Mouse (Mus musculus): ENCODE measurements around the gene Med13l.
"Not testable (repeated sequence)": the region's sequence is repeated elsewhere in the genome, so short reads cannot be mapped to it uniquely, and the experiment has no call there.

Med13l gene

GRCm38 (mm10) chr5:118632346-118632745 is 71.9 kb downstream of the Med13l start:
- DNase-seq (ENCODE audit: low spot score in 2 of 2) = no peak

GRCm38 (mm10) chr5:118633106-118633505 is 72.6 kb downstream of the Med13l start:
- DNase-seq (ENCODE audit: low spot score in 2 of 2) = no peak

GRCm38 (mm10) chr5:118635476-118636187 is 75.2 kb downstream of the Med13l start:
- no peak for DNase-seq (ENCODE audit: low spot score in 2 of 2)

DNA sequence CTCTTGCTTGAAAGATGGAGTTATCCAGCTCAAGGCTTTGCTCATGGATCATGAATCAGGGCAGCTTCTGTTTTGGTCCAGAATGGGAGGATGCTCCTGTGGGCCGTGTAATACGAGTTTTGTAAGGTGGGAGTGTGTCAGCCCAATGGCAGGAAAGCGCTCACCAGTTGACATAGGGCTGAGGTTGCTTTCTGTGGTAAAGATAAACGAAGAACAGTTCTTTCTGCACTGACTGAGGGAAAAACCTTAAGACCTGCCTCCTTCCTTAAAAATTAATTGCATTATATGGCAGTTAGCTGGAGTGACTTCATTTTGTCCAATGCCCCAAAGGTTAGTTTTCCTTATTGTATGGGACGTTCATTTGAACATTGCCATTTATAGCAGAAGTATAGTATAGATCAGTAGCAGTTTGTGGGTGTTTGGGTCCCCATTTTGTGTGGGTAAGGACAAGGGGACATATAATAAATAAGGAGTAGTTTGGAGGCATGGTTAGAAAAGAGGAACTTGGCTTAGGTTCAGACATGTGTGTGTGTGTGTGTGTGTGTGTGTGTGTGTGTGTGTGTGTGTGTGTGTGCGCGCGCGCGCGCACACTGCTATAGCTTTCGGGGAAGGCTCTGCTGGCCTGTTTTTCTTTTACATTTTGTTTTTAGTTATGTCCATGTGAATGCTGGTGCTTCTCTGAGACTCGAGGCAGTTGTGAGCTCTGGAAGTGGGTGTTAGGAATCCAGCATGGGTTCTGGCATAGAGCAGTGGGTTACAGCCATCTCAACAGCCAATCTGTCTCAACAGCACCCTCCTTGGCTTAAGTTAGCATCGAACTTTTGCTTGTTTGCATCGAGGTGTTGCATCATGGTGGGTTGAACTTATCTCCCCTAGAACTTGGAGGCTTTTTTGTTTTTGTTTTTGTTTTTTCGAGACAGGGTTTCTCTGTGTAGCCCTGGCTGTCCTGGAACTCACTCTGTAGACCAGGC is 76.2 kb downstream of the Med13l start:
- DNase-seq (ENCODE audit: low spot score in 2 of 2) = no peak

DNA sequence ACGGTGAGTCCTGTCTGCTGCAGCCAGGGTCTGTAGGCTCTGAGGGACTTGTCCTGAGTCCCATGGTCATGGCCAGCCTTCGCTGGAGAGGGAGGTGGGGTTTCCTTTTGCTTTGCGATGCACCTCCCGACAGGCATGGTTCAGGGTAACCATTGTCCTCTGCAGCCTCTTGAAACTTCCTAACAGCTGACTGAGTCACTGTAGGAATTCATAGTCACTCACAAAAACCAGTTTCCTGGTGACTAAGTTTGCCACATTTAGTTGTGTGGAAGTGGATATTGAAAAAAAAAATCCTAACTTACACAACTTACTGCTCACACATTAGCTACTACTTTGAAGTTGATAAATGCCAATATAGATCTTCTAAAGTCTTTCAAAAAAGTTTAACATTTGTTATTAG is 77.5 kb downstream of the Med13l start:
- no peak for DNase-seq (ENCODE audit: low spot score in 2 of 2)

DNA sequence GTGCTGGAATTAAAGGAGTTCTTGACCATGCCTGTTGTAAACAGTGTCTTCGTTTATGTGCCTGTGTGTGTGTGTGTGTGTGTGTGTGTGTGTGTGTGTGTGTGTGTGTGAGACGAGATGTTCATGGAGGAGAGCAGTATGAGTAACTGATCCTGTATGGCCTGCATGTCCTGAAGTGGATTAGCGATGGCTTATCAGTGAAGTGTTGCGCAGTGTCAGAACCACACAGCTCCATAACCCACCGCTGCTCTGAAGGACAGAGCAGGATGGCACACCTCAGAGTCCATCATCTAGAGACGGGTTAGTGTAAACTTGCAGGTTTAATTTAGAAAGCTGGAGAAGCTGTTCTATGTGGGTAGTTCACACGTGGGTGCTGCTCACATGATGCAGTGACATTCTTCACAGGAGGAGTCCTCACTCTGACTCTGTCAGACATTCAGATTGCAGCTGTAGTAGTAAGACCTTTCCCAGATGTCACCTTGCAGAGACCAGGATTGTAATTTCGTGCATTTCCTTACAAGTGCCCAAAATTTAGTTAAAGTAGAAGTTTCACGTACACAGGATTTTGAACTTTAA is 78.1 kb downstream of the Med13l start:
- peak in 1 of 2 experiments; percentile 41 for DNase-seq (ENCODE audit: low spot score in 2 of 2)

DNA sequence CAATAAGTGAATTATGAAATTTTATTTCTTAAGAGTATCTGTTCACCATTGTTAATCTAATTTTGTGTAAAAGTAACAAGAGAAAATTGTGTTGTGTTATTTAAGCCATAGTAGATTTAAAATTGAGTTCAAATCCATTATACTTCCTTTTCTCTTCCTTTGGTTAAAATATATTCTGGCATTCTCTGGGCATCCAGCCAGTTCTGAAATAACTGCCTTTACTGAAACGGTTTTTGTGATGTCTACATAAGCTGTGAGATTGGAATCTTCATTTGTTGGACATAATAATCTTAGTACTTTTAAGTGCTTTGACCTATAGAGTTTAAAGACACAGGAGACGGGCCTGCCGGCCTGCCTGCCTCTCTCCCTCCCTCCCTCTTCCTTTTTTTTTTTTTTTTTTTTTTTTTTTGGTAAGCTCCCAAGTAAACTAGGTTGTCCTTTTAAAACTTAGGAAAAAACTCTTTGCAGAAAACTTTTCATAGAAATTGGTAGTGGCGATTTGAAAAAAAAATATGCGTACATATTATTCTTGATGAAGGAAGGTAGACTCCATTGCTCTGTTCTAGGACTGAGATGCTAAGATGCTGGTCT is 78.7 kb downstream of the Med13l start:
- DNase-seq (ENCODE audit: low spot score in 2 of 2) = peak in 1 of 2 experiments; percentile 49

DNA sequence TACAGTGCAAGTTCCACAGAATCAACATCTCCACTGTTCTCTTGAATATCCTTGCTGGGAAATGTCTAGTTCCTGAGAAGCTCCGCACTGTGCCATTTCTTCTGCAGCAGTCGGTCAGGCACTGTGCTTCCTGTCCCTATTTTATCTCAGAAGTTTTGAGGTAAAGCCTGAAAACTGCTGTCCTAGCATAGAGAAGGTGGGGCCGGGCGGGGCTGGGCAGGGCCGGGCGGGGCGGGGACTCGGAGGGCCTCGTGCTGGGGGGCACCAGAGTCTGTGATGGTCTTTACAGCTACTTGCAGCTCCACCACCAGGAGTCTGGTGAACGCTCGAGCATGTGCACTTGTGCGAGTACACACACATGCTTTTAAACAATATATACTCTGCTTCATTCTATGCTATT is 83.6 kb downstream of the Med13l start:
- no peak for DNase-seq (ENCODE audit: low spot score in 2 of 2)

DNA sequence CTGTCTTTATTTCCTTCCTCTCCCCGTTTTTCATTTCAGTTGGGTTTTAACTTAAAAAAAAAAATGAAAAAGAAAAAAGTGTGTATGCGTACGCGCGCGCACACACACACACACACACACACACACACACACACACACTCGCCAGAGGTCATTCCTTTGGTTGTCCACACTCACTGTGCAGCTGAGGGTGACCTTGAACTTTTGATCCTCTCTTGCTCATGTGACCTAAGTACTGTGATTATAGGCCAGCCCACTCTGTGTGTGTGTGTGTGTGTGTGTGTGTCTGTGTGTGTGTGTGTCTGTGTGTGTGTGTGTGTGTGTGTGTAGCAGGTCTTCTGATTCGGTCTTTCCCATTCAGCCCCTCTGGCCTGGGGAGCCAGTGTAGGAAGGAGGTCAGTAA is 84.0 kb downstream of the Med13l start:
- DNase-seq (ENCODE audit: low spot score in 2 of 2) = no peak

DNA sequence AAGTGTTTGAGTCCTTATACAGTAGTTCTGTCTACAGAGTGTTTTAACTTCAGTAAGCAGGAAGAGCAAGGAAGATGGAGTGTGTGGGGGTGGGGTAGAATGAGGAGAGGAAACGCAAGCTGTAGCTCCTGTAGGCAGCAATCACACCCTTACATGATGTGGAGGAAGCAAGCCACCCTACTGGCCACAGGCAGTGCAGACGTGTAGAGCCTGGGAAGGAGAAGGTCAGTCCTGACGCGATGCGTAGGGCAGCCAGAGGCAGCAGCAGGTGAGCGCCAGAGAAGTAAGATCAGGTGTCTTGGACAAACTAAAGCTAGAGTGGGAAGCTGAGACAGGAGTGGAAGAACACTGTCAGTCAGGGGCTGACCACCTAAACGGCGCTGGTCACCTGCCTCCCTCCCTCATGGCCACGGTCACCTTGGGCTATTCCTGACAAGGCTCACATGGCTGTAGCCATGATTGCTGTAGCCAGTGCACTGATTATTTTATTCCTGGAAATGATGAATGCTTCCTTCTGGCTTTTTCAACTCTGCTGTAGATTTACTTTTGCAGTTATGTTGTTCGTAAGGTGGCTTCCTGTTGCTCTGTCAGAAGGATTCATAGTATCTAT is 84.8 kb downstream of the Med13l start:
- no peak for DNase-seq (ENCODE audit: low spot score in 2 of 2)

DNA sequence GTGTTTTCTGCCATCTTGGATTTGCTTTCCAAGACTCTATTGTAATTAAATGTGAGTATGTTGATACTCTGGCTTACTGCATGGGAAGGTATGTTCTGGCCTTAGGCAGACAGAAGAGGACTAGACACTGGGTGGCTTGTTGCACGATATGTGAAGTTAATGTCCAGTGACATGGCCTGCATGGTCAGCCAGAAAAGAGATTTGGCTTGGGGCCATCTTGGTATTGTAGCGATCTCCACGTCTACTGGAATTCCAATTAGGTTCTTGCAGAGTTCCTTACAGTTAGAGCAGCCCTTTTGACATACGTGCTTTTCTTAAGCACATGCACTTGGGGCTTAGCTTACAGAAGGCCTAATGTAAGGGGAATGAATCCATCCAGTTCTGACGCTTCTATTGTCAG is 86.4 kb downstream of the Med13l start:
- no peak for DNase-seq (ENCODE audit: low spot score in 2 of 2)

- no peak for DNase-seq (ENCODE audit: low spot score in 2 of 2)
These were observed 86.9 kb downstream of the Med13l start for GRCm38 (mm10) chr5:118647384-118647783.

DNA sequence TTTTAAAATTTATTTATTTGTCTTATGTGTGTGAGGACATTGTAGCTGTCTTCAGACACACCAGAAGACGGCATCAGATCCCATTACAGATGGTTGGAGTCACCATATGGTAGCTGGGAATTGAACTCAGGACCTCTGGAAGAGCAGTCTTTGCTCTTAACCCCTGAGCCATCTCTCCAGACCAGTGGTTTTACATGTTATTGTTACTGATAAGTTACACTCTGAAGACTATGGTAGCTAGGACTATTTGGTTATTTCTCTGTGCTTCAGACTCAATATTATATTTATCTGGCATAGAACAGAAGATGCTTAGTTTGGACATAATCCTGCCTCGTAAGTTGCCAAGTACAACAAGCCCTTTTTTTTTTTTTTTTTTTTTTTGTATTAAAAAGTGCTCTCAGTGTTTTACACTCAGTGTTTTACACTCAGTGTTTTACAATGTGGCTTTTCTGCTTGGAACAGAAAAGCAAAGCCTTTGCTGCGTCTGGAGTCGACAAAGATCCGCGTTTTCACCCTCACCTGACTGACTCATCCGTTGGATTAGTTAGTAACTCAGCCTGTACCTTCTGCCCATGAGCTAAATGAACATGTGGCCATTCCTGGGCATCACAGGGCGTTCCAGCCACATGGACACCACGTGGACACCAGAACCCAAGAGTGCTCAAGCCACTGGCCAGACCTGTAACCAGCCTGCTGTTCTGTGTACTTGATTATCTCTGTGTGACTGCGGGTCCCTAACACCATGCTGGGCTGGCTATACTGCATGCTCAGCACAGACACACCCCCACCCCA is 88.9 kb downstream of the Med13l start:
- DNase-seq (ENCODE audit: low spot score in 2 of 2) = no peak

- DNase-seq (ENCODE audit: low spot score in 2 of 2) = no peak
These were observed 89.6 kb downstream of the Med13l start for GRCm38 (mm10) chr5:118650007-118650548.

DNA sequence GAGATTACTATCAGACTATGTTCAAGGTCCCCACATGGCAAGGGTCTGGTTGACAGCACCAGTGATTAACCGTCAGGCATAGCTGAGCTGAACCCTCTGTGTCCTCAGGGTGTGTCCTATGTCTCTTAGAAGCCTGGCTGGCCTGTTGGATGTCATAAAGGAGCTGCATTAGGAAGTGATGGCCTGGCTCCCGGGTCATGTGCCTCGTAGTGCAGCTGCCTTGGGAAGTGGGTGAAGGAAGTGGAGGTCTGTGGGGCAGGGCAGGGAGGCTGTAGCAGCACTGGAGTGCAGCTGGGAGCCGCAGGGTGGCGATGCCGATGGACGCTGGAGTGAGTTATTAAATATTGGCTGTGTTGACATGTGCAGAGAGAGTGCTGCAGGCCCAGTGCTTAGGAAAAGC is 90.3 kb downstream of the Med13l start:
- DNase-seq (ENCODE audit: low spot score in 2 of 2) = no peak

- no peak for DNase-seq (ENCODE audit: low spot score in 2 of 2)
These were observed 92.1 kb downstream of the Med13l start for GRCm38 (mm10) chr5:118652611-118653010.

DNA sequence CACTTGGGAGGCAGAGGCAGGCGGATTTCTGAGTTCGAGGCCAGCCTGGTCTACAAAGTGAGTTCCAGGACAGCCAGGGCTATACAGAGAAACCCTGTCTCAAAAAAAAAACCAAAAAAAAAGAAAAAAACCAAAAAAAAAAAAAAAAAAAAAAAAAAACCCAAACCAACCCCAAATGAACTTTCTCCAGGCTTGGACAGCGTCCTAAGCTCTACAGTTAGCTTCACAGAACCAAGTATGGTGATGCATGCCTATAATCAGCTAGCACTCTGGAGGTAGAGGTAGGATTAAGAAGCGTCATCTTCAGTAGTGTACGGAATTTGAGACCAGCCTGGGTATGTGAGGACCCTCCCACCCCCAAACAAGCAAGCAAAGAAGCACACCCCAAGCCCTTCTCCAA is 92.6 kb downstream of the Med13l start:
- not testable (repeated sequence) for DNase-seq (ENCODE audit: low spot score in 2 of 2)

GRCm38 (mm10) chr5:118654599-118654998 is 94.1 kb downstream of the Med13l start:
- no peak for DNase-seq (ENCODE audit: low spot score in 2 of 2)

GRCm38 (mm10) chr5:118655025-118655424 is 94.5 kb downstream of the Med13l start:
- peak in 1 of 2 experiments; percentile 49 for DNase-seq (ENCODE audit: low spot score in 2 of 2)

DNA sequence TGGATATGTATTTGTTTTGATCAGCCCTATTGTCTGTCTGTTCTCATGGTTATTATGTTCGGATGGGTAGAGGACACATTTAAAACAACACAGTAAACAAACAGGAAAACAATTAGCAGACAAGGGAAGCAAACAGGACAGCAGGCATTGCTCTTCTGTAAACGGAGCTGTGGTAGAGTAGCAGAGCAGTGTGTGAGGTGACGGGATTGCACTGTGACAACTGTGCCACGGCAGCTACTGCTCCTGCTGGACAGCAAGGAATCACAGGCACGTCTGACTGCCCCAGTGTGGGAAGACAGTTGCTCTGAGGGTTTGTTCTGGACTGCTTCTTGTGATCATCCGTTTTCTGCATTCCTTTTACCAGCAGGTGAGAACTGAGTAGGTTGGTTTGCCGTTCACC is 94.9 kb downstream of the Med13l start:
- DNase-seq (ENCODE audit: low spot score in 2 of 2) = no peak

DNA sequence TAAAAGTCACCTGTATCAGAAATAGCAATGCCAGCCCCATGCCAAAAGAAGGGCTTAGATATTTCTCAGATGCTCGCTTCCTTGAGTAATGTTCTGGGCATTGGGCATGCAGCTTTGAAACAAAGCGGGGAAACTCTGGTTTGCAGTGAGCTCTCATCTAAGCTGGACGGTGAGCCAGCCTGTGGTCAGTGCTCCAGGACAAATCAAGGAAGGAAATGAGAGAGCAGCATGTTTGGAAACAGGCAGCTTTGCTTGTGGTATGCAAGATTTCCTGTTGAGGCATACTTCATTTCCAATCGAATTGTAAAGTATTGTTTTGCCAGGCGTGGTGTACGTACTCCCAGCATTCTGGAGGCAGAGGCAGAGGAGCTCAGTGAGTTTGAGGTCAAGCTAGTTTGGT is 95.5 kb downstream of the Med13l start:
- DNase-seq (ENCODE audit: low spot score in 2 of 2) = no peak
